Mouse (Mus musculus) limb, embryonic 14.5 days (tissue): Measurements from ENCODE around the gene Usp29. TPM values are rescaled to one million over a fixed set of nuclear protein-coding genes. Genes with fewer than 3 reads are reported as not detected.

Source experiments
- ATAC-seq: fragments of 200-750 bp; cut with Nextera tagmentation; 2 replicates; pipeline ENCODE4 v1.8.0; 2017; ENCODE audit warnings: low read depth, moderate number of reproducible peaks, moderate TSS enrichment; ENCODE audit not compliant: low FRiP score
- DNase-seq: peaks from one replicate; pipeline ENCODE4 v3.0.0-alpha.2; 2015; ENCODE audit warnings: low spot score
- H3K27ac ChIP-seq: fragments of 300-500 bp; sonication (generic); replicated peaks from 2 replicates; pipeline ENCODE4 v1.5.1; 2014; ENCODE audit warnings: low read depth, mild to moderate bottlenecking, low read length, moderate library complexity, mixed read lengths
- H3K27me3 ChIP-seq: fragments of 300-500 bp; sonication (generic); 2 replicates; pipeline ENCODE4 v1.6.1; 2014; ENCODE audit warnings: low read length, mixed read lengths; ENCODE audit not compliant: control insufficient read depth, insufficient read depth
- H3K36me3 ChIP-seq: fragments of 300-500 bp; sonication (generic); 2 replicates; pipeline ENCODE4 v1.6.1; 2014; ENCODE audit warnings: mild to moderate bottlenecking, low read length, moderate library complexity, mixed read lengths; ENCODE audit not compliant: control insufficient read depth, insufficient read depth
- H3K4me1 ChIP-seq: fragments of 300-500 bp; sonication (generic); 2 replicates; pipeline ENCODE4 v1.6.1; 2014; ENCODE audit warnings: antibody characterized with exemption, low read length, mixed read lengths; ENCODE audit not compliant: control insufficient read depth, insufficient read depth
- H3K4me2 ChIP-seq: fragments of 300-500 bp; sonication (generic); replicated peaks from 2 replicates; pipeline ENCODE4 v1.6.1; 2014; ENCODE audit warnings: low read depth, mild to moderate bottlenecking, low read length, moderate library complexity; ENCODE audit not compliant: severe bottlenecking
- H3K4me3 ChIP-seq: fragments of 300-500 bp; sonication (generic); replicated peaks from 2 replicates; pipeline ENCODE4 v1.5.1; 2014; ENCODE audit warnings: low read length
- H3K9ac ChIP-seq: fragments of 300-500 bp; sonication (generic); 2 replicates; pipeline ENCODE4 v1.6.1; 2014; ENCODE audit warnings: mild to moderate bottlenecking, low read depth, low read length, moderate library complexity; ENCODE audit not compliant: severe bottlenecking
- H3K9me3 ChIP-seq: fragments of 300-500 bp; sonication (generic); 2 replicates; pipeline ENCODE4 v1.6.1; 2016; ENCODE audit warnings: low read length; ENCODE audit not compliant: control insufficient read depth
- POLR2A ChIP-seq: fragments of 200-500 bp; IDR thresholded peaks from 2 replicates; pipeline ENCODE4 v1.8.0; 2012; ENCODE audit warnings: inconsistent platforms, mild to moderate bottlenecking, moderate library complexity, borderline replicate concordance; ENCODE audit not compliant: insufficient read depth, insufficient read length; ENCODE audit errors: extremely low read depth
- WGBS: fragments of 180-500 bp; shearing (Covaris S2); extraction: QIAGEN DNeasy Blood & Tissue Kit; methylation state at CpG from one replicate; pipeline ENCODE4 v1.1.7; 2014; 5-methylcytosine and 5-hydroxymethylcytosine counted together
- polyA plus RNA-seq, 2 experiments: library from polyadenylated mRNA; depleted of rRNA in 1 of 2; stranded (reverse) in 1 of 2; unstranded in 1 of 2; fragments of >200 nt; fragmentation: Nextera tagmentation in 1 of 2; extraction: Ambion mirVana in 1 of 2; gene quantifications; 2 replicates each; pipeline versions ENCODE4 v1.2.1 to v1.2.3; 2012 to 2014

Usp29 gene
- polyA plus RNA-seq, 2 experiments: 10.7 to 20.7 TPM

DNA sequence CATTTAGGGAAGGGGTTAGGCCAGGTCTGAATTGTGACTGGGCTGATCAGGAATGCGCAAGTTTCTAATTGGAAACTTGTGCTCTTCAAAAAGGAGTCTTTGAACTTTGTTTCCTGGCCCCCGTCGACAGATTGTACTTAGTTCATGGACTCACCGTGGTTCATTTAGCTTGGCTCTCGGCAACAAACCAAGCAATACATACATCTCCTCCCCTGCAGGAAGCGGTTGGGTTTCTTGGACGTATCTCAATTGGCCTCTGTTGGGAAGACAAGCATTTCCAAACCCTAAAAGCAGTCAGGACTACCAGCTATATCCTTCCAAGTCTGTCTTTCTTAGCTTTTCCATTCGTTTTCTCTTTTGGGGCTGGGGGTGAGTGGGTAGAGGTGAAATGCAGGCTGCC is 84.6 kb downstream of the Usp29 start:
- Histone ChIP-seq H3K4me3 (no peak overlapping the region), H3K4me2 (no peak overlapping the region), H3K9ac (no peak overlapping the region), H3K27ac (peak overlapping the region; percentile 65), H3K36me3 (no peaks in the 10 kb centered on the region), H3K27me3 (no peaks in the 10 kb centered on the region), H3K4me1 (peaks cover 8% of the 10 kb centered on the region; the same call in 1 of the 2 replicates), H3K9me3 (no peaks in the 10 kb centered on the region)
- ATAC-seq: no peak
- 25% methylated on average over 8 of the region's 8 CpGs for WGBS
- TF ChIP-seq POLR2A: no peak
- DNase-seq: peak; percentile 67

DNA sequence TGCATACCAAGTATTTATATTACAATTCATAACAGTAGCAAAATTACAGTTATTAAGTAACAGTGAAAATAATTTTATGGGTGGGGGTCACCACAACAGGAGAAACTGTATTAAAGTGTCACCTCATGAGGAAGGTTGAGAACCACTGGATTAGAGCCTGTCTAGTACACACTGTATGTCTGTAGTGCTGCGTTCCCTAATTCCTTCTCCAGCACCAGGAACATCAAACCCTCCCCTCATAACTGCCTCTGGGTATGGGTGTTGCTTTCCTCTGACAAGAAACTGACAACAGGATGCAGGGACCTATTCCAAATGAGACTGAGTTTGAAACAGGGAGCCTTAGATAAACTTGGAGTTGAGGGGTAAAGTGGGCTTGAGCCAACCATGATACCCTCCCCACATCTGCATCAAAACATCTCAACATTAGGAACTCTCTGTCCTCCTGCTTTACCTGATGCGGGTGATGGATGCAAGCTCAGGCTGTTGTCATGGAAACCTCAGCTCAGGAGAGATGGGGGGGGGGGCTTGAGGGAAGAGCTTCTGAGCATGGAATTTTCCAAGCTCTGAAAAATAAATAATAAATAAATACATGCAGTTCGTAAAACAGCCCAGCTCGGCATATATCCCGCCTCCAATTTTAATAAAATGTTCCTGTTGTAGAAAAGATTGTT is 86.5 kb downstream of the Usp29 start:
- H3K27ac ChIP-seq: no peak overlapping the region
- no peak for TF ChIP-seq POLR2A
- no peak overlapping the region for H3K4me3 ChIP-seq
- no peaks in the 10 kb centered on the region for H3K36me3 ChIP-seq
- H3K9ac ChIP-seq: no peak overlapping the region
- no peak for DNase-seq
- 63% methylated on average over 5 of the region's 5 CpGs for WGBS
- peaks cover 5% of the 10 kb centered on the region; the same call in 1 of the 2 replicates for H3K4me1 ChIP-seq
- H3K9me3 ChIP-seq: no peaks in the 10 kb centered on the region
- no peaks in the 10 kb centered on the region for H3K27me3 ChIP-seq
- H3K4me2 ChIP-seq: no peak overlapping the region
- no peak for ATAC-seq

GRCm38 (mm10) chr7:6820296-6820695 is 89.9 kb downstream of the Usp29 start:
- peaks cover 8% of the 10 kb centered on the region; the same call in 1 of the 2 replicates for H3K4me1 ChIP-seq
- H3K9me3 ChIP-seq: no peaks in the 10 kb centered on the region
- H3K4me2 ChIP-seq: no peak overlapping the region
- no peak overlapping the region for H3K9ac ChIP-seq
- peak; percentile 33 for DNase-seq
- H3K27me3 ChIP-seq: no peaks in the 10 kb centered on the region
- peak overlapping the region; percentile 74 for H3K27ac ChIP-seq
- no peaks in the 10 kb centered on the region for H3K36me3 ChIP-seq
- WGBS: 67% methylated on average over 6 of the region's 6 CpGs
- H3K4me3 ChIP-seq: no peak overlapping the region
- 0 out of 2 replicates have a peak, but pooled peaks have one; percentile 46 for ATAC-seq
- no peak for TF ChIP-seq POLR2A

DNA sequence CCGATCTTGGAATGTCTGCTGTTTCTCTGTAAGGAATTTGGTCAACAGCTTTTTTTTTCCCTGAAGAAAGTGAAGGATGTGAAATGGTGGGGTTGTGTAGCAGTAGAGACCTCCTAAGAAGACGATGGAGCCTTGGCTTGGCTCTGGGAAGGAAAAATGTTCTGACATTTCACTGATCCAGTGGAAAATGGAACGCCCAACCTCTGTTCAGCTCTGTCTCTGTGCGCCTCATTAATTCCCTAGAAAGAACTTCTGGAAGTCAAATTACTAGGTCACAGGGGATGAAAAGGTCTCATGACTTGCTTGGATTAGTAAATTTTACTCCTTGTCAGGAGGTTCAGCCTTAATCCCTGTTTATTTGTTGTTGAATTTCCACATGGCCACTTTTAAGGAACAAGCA is 92.3 kb downstream of the Usp29 start:
- TF ChIP-seq POLR2A: no peak
- Histone ChIP-seq H3K9me3 (no peaks in the 10 kb centered on the region), H3K27ac (peak overlapping the region; percentile 39; the same call in 1 of the 2 replicates), H3K4me3 (no peak overlapping the region), H3K9ac (no peak overlapping the region), H3K4me2 (no peak overlapping the region), H3K4me1 (0 out of 2 replicates have a peak, but pooled peaks cover 7% of the 10 kb centered on the region), H3K36me3 (no peaks in the 10 kb centered on the region), H3K27me3 (no peaks in the 10 kb centered on the region)
- no peak for DNase-seq
- WGBS: 57% methylated on average over 4 of the region's 4 CpGs
- no peak for ATAC-seq

DNA sequence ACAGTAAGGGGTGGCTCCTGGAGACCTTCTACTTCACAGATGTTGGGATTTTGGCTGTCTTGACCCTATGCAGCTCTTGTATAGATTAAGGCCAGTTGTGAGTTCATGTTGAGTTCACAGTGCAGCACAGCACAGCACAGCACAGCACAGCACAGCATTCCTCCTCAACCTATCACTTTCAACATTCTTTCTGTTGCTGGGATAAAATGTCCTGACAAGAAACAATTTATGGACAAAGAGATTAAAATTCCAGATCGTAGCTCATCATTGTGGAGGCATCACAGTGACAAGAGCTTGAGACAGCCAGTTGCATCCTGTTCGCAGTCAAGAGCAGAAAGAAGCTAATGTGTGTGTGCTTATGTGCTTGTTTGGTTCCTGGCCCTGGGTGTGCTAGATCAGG is 93.3 kb downstream of the Usp29 start:
- TF ChIP-seq POLR2A: no peak
- Histone ChIP-seq H3K9ac (no peak overlapping the region), H3K27ac (no peak overlapping the region), H3K9me3 (no peaks in the 10 kb centered on the region), H3K4me3 (no peak overlapping the region), H3K27me3 (no peaks in the 10 kb centered on the region), H3K4me2 (no peak overlapping the region), H3K36me3 (no peaks in the 10 kb centered on the region), H3K4me1 (0 out of 2 replicates have a peak, but pooled peaks cover 7% of the 10 kb centered on the region)
- 47% methylated on average over 2 of the region's 2 CpGs for WGBS
- DNase-seq: peak; percentile 40
- ATAC-seq: peak; percentile 69
